Mouse (Mus musculus) telencephalon, adult 2 months (tissue): Measurements from ENCODE around the gene Abhd2.

Source experiments
- DNase-seq: peaks from one replicate; pipeline ENCODE4 v3.0.0-alpha.2; 2011; ENCODE audit warnings: low read depth, low spot score

Gene Abhd2

GRCm38 (mm10) chr7:79375594-79375993 is 102.6 kb downstream of the Abhd2 start:
- DNase-seq: no peak

GRCm38 (mm10) chr7:79376516-79377275 is 103.7 kb downstream of the Abhd2 start:
- DNase-seq: no peak

- no peak for DNase-seq
These were observed 113.6 kb downstream of the Abhd2 start, which contains the start of gene Rlbp1 for GRCm38 (mm10) chr7:79386422-79387133. TSS of gene Rlbp1 (minus strand) at chr7:79387048.

GRCm38 (mm10) chr7:79387140-79387539 is 114.1 kb downstream of the Abhd2 start:
- DNase-seq: no peak

GRCm38 (mm10) chr7:79387991-79388390 is 115.0 kb downstream of the Abhd2 start:
- DNase-seq: no peak

GRCm38 (mm10) chr7:79388671-79389206 is 115.7 kb downstream of the Abhd2 start:
- DNase-seq: no peak

- no peak for DNase-seq
These were observed 117.2 kb downstream of the Abhd2 start for GRCm38 (mm10) chr7:79390141-79390708.

- peak; percentile 35 for DNase-seq
These were observed 118.5 kb downstream of the Abhd2 start for GRCm38 (mm10) chr7:79391471-79391870.

GRCm38 (mm10) chr7:79391883-79392649 is 119.1 kb downstream of the Abhd2 start, which contains the start of gene Fanci:
TSS of gene Fanci (plus strand) at chr7:79391929.
- DNase-seq: peak; percentile 90

GRCm38 (mm10) chr7:79392860-79393513 is 120.0 kb downstream of the Abhd2 start:
- DNase-seq: no peak

GRCm38 (mm10) chr7:79393924-79394323 is 120.9 kb downstream of the Abhd2 start:
- DNase-seq: no peak

- DNase-seq: no peak
These were observed 121.7 kb downstream of the Abhd2 start for GRCm38 (mm10) chr7:79394666-79395065.

- no peak for DNase-seq
These were observed 122.2 kb downstream of the Abhd2 start for GRCm38 (mm10) chr7:79395186-79395585.

- no peak for DNase-seq
These were observed 124.5 kb downstream of the Abhd2 start for GRCm38 (mm10) chr7:79397446-79397963.

- no peak for DNase-seq
These were observed 125.4 kb downstream of the Abhd2 start for GRCm38 (mm10) chr7:79398426-79398825.

GRCm38 (mm10) chr7:79398971-79399370 is 126.0 kb downstream of the Abhd2 start:
- DNase-seq: no peak

- no peak for DNase-seq
These were observed 127.3 kb downstream of the Abhd2 start for GRCm38 (mm10) chr7:79400296-79400695.

GRCm38 (mm10) chr7:79414449-79415375 is 141.7 kb downstream of the Abhd2 start:
- DNase-seq: no peak
